Mouse (Mus musculus) Muller cell, postnatal 12 days (primary cell): ENCODE measurements around the gene Gm44965.

ENCODE experiments used
- DNase-seq: peaks from one replicate; pipeline ENCODE4 v3.0.0-alpha.2; 2015; ENCODE audit errors: inconsistent ontology term

The Gm44965 gene

GRCm38 (mm10) chr6:48593158-48594042 lies at the start of gene Gm44965, which contains the start of gene Repin1:
Gene Gm44965 (plus strand): TSS chr6:48593941.
Gene Repin1 (plus strand): TSS chr6:48593883.
- DNase-seq = peak; percentile 99

- DNase-seq = no peak
Measured at GRCm38 (mm10) chr6:48545251-48545650, 48.5 kb upstream of the Gm44965 start.

- DNase-seq = peak; percentile 33
Measured at GRCm38 (mm10) chr6:48546271-48546670, 47.5 kb upstream of the Gm44965 start.

GRCm38 (mm10) chr6:48546858-48547257 lies 46.9 kb upstream of the Gm44965 start:
- DNase-seq = no peak

GRCm38 (mm10) chr6:48548314-48548713 lies 45.4 kb upstream of the Gm44965 start:
- DNase-seq = no peak

- DNase-seq = no peak
Measured at GRCm38 (mm10) chr6:48552918-48553317, 40.8 kb upstream of the Gm44965 start.

GRCm38 (mm10) chr6:48553819-48554218 lies 39.9 kb upstream of the Gm44965 start:
- no peak for DNase-seq

- peak; percentile 99 for DNase-seq
Measured at GRCm38 (mm10) chr6:48554280-48555103, 39.2 kb upstream of the Gm44965 start, which contains the start of gene Lrrc61. Gene Lrrc61 (plus strand): TSS chr6:48554796.

- DNase-seq = no peak
Measured at GRCm38 (mm10) chr6:48555104-48555890, 38.4 kb upstream of the Gm44965 start.

- DNase-seq = no peak
Measured at GRCm38 (mm10) chr6:48555956-48556355, 37.8 kb upstream of the Gm44965 start.

GRCm38 (mm10) chr6:48565693-48566310 lies 27.9 kb upstream of the Gm44965 start:
- DNase-seq = no peak

- peak; percentile 87 for DNase-seq
Measured at GRCm38 (mm10) chr6:48566312-48566711, 27.4 kb upstream of the Gm44965 start.

- peak; percentile 84 for DNase-seq
Measured at GRCm38 (mm10) chr6:48568036-48568984, 25.4 kb upstream of the Gm44965 start.

GRCm38 (mm10) chr6:48569065-48569807 lies 24.5 kb upstream of the Gm44965 start:
- no peak for DNase-seq

GRCm38 (mm10) chr6:48572014-48572413 lies 21.7 kb upstream of the Gm44965 start:
- DNase-seq = no peak

GRCm38 (mm10) chr6:48572572-48573061 lies 21.1 kb upstream of the Gm44965 start, which contains the start of gene Rarres2:
Gene Rarres2 (minus strand): TSS chr6:48572789.
- peak; percentile 53 for DNase-seq

- DNase-seq = no peak
Measured at GRCm38 (mm10) chr6:48573280-48573679, 20.5 kb upstream of the Gm44965 start.

GRCm38 (mm10) chr6:48573981-48574380 lies 19.8 kb upstream of the Gm44965 start:
- DNase-seq = no peak

- DNase-seq = no peak
Measured at GRCm38 (mm10) chr6:48578736-48579135, 15.0 kb upstream of the Gm44965 start.
